Mouse (Mus musculus): ENCODE results near the gene Bco1. TPM values are rescaled to one million over a fixed set of nuclear protein-coding genes. Genes with fewer than 3 reads are reported as not detected.

The Bco1 gene
- polyA plus RNA-seq, 1 experiment from 2014 or later, result 0.16 TPM

GRCm38 (mm10) chr8:117126411-117126810, 30.8 kb downstream of the Bco1 start:
- TF ChIP-seq CTCF (IDR thresholded peaks at IDR 0.05; ENCODE audit: low read depth), result no peak
- Histone ChIP-seq H3K27ac (no peak overlapping the region), H3K36me3 (ENCODE audit: insufficient read depth, low read length) (no peaks in the 10 kb centered on the region), H3K4me1 (replicated peaks; ENCODE audit: insufficient read depth, low read length) (no peaks in the 10 kb centered on the region), H3K9ac (ENCODE audit: low read depth, low read length) (no peak overlapping the region), H3K4me3 (replicated peaks; ENCODE audit: low read depth, low read length) (no peak overlapping the region), H3K9me3 (replicated peaks; ENCODE audit: low read length) (no peaks in the 10 kb centered on the region), H3K27me3 (ENCODE audit: insufficient read depth, low read length) (no peaks in the 10 kb centered on the region), H3K4me2 (ENCODE audit: low read length) (no peak overlapping the region)
- DNase-seq (ENCODE audit: low spot score) (no peak), ATAC-seq (replicated peaks; ENCODE audit: low FRiP score, low read depth) (no peak)
- 96% methylated on average over 3 of the region's 3 CpGs for WGBS

GRCm38 (mm10) chr8:117127063-117127462, 31.4 kb downstream of the Bco1 start:
- Histone ChIP-seq H3K4me3 (replicated peaks; ENCODE audit: low read depth, low read length) (no peak overlapping the region), H3K4me2 (ENCODE audit: low read length) (no peak overlapping the region), H3K27ac (no peak overlapping the region), H3K9me3 (replicated peaks; ENCODE audit: low read length) (no peaks in the 10 kb centered on the region), H3K27me3 (ENCODE audit: insufficient read depth, low read length) (no peaks in the 10 kb centered on the region), H3K4me1 (replicated peaks; ENCODE audit: insufficient read depth, low read length) (no peaks in the 10 kb centered on the region), H3K36me3 (ENCODE audit: insufficient read depth, low read length) (no peaks in the 10 kb centered on the region), H3K9ac (ENCODE audit: low read depth, low read length) (no peak overlapping the region)
- ATAC-seq (replicated peaks; ENCODE audit: low FRiP score, low read depth), result no peak
- WGBS, result 85% methylated on average over 8 of the region's 8 CpGs
- TF ChIP-seq CTCF (IDR thresholded peaks at IDR 0.05; ENCODE audit: low read depth), result no peak
- no peak for DNase-seq (ENCODE audit: low spot score)

GRCm38 (mm10) chr8:117133702-117134101, 38.0 kb downstream of the Bco1 start:
- Histone ChIP-seq H3K36me3 (ENCODE audit: insufficient read depth, low read length) (no peaks in the 10 kb centered on the region), H3K27ac (no peak overlapping the region), H3K9me3 (replicated peaks; ENCODE audit: low read length) (no peaks in the 10 kb centered on the region), H3K4me3 (replicated peaks; ENCODE audit: low read depth, low read length) (no peak overlapping the region), H3K9ac (ENCODE audit: low read depth, low read length) (no peak overlapping the region), H3K4me1 (replicated peaks; ENCODE audit: insufficient read depth, low read length) (peaks cover 6% of the 10 kb centered on the region; the same call in 1 of the 2 replicates), H3K27me3 (ENCODE audit: insufficient read depth, low read length) (no peaks in the 10 kb centered on the region), H3K4me2 (ENCODE audit: low read length) (no peak overlapping the region)
- no peak for DNase-seq (ENCODE audit: low spot score)
- TF ChIP-seq CTCF (IDR thresholded peaks at IDR 0.05; ENCODE audit: low read depth), result no peak
- WGBS, result 88% methylated on average over 3 of the region's 3 CpGs
- no peak for ATAC-seq (replicated peaks; ENCODE audit: low FRiP score, low read depth)

GRCm38 (mm10) chr8:117136351-117136750, 40.7 kb downstream of the Bco1 start:
- Histone ChIP-seq H3K9ac (ENCODE audit: low read depth, low read length) (no peak overlapping the region), H3K36me3 (ENCODE audit: insufficient read depth, low read length) (no peaks in the 10 kb centered on the region), H3K4me2 (ENCODE audit: low read length) (no peak overlapping the region), H3K27ac (no peak overlapping the region), H3K4me3 (replicated peaks; ENCODE audit: low read depth, low read length) (no peak overlapping the region), H3K9me3 (replicated peaks; ENCODE audit: low read length) (no peaks in the 10 kb centered on the region), H3K4me1 (replicated peaks; ENCODE audit: insufficient read depth, low read length) (peaks cover 6% of the 10 kb centered on the region; the same call in 1 of the 2 replicates), H3K27me3 (ENCODE audit: insufficient read depth, low read length) (no peaks in the 10 kb centered on the region)
- ATAC-seq (replicated peaks; ENCODE audit: low FRiP score, low read depth) (no peak), DNase-seq (ENCODE audit: low spot score) (no peak)
- TF ChIP-seq CTCF (IDR thresholded peaks at IDR 0.05; ENCODE audit: low read depth), result no peak
- WGBS, result 24% methylated on average over 4 of the region's 4 CpGs

- no peaks in the 10 kb centered on the region for H3K9me3 ChIP-seq (replicated peaks; ENCODE audit: low read length)
- no peak overlapping the region for H3K9ac ChIP-seq (ENCODE audit: low read depth, low read length)
- WGBS, result 37% methylated on average over 2 of the region's 2 CpGs
- no peak overlapping the region for H3K4me2 ChIP-seq (ENCODE audit: low read length)
- H3K36me3 ChIP-seq (ENCODE audit: insufficient read depth, low read length), result no peaks in the 10 kb centered on the region
- H3K27me3 ChIP-seq (ENCODE audit: insufficient read depth, low read length), result no peaks in the 10 kb centered on the region
- H3K4me1 ChIP-seq (replicated peaks; ENCODE audit: insufficient read depth, low read length), result peaks cover 6% of the 10 kb centered on the region; the same call in 1 of the 2 replicates
- no peak overlapping the region for H3K4me3 ChIP-seq (replicated peaks; ENCODE audit: low read depth, low read length)
- TF ChIP-seq CTCF (IDR thresholded peaks at IDR 0.05; ENCODE audit: low read depth), result no peak
- ATAC-seq (replicated peaks; ENCODE audit: low FRiP score, low read depth), result no peak
- no peak overlapping the region for H3K27ac ChIP-seq
- DNase-seq (ENCODE audit: low spot score), result no peak
Observed at GRCm38 (mm10) chr8:117136763-117137162, 41.1 kb downstream of the Bco1 start.

- no peak overlapping the region for H3K9ac ChIP-seq (ENCODE audit: low read depth, low read length)
- DNase-seq (ENCODE audit: low spot score) (no peak), ATAC-seq (replicated peaks; ENCODE audit: low FRiP score, low read depth) (no peak)
- no peak overlapping the region for H3K4me2 ChIP-seq (ENCODE audit: low read length)
- no peaks in the 10 kb centered on the region for H3K27me3 ChIP-seq (ENCODE audit: insufficient read depth, low read length)
- WGBS, result 42% methylated on average over 11 of the region's 11 CpGs
- H3K9me3 ChIP-seq (replicated peaks; ENCODE audit: low read length), result no peaks in the 10 kb centered on the region
- TF ChIP-seq CTCF (IDR thresholded peaks at IDR 0.05; ENCODE audit: low read depth), result no peak
- no peak overlapping the region for H3K4me3 ChIP-seq (replicated peaks; ENCODE audit: low read depth, low read length)
- no peaks in the 10 kb centered on the region for H3K36me3 ChIP-seq (ENCODE audit: insufficient read depth, low read length)
- no peak overlapping the region for H3K27ac ChIP-seq
- H3K4me1 ChIP-seq (replicated peaks; ENCODE audit: insufficient read depth, low read length), result peaks cover 6% of the 10 kb centered on the region; the same call in 1 of the 2 replicates
Observed at GRCm38 (mm10) chr8:117137357-117137756, 41.7 kb downstream of the Bco1 start.

- Histone ChIP-seq H3K9me3 (replicated peaks; ENCODE audit: low read length) (no peaks in the 10 kb centered on the region), H3K4me3 (replicated peaks; ENCODE audit: low read depth, low read length) (no peak overlapping the region), H3K4me1 (replicated peaks; ENCODE audit: insufficient read depth, low read length) (no peaks in the 10 kb centered on the region), H3K36me3 (ENCODE audit: insufficient read depth, low read length) (no peaks in the 10 kb centered on the region), H3K9ac (ENCODE audit: low read depth, low read length) (no peak overlapping the region), H3K27ac (no peak overlapping the region), H3K27me3 (ENCODE audit: insufficient read depth, low read length) (no peaks in the 10 kb centered on the region), H3K4me2 (ENCODE audit: low read length) (no peak overlapping the region)
- ATAC-seq (replicated peaks; ENCODE audit: low FRiP score, low read depth) (no peak), DNase-seq (ENCODE audit: low spot score) (no peak)
- WGBS, result 95% methylated on average over 6 of the region's 6 CpGs
- TF ChIP-seq CTCF (IDR thresholded peaks at IDR 0.05; ENCODE audit: low read depth), result no peak; the same call in 1 of the 2 replicates
Observed at GRCm38 (mm10) chr8:117148520-117148919, 52.9 kb downstream of the Bco1 start.

All from kidney, postnatal 0 days (tissue).